Mouse (Mus musculus): ENCODE measurements at regions not wholly inside any gene's neighbourhood (a gene's known extent, or its start where the extent isn't known, plus 50 kb on each side); places are given as distances from the start of the nearest gene placed in this dataset.

DNA sequence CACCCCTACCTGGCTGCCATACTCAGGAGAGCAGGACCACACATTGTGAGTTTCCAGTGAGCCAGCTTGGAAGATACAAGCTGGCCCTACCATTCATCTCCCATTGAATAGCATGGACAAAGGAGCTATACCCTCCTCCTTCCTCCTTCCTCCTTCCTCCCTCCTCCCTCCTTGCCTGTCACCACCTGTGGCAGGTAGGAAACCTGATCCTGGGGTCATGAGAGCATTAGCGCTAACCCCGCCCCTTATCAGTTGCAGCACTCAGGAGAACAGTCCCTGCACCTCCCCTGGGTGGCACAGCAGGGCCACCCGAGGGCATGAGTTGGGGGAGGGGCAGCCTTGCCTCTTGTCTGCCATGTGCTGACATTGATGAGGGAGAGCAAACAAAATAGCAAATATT lies 74.0 kb upstream of the A430005L14Rik start:
- TF ChIP-seq CTCF (conservative IDR thresholded peaks at IDR 0.05; ENCODE audit: insufficient read depth, insufficient read length, low read depth, low read length) (no peak), POLR2A (IDR thresholded peaks at IDR 0.05; ENCODE audit: low read depth, low read length) (no peak)
